Mouse (Mus musculus) A20 (cell line): ENCODE measurements around the gene Vmn1r28.
"Not testable (repeated sequence)": the region's sequence is repeated elsewhere in the genome, so short reads cannot be mapped to it uniquely, and the experiment has no call there.

Experiments used
- DNase-seq: peaks from one replicate; pipeline ENCODE4 v3.0.0-alpha.2; 2011; ENCODE audit warnings: low read depth, low spot score

Gene Vmn1r28

DNA sequence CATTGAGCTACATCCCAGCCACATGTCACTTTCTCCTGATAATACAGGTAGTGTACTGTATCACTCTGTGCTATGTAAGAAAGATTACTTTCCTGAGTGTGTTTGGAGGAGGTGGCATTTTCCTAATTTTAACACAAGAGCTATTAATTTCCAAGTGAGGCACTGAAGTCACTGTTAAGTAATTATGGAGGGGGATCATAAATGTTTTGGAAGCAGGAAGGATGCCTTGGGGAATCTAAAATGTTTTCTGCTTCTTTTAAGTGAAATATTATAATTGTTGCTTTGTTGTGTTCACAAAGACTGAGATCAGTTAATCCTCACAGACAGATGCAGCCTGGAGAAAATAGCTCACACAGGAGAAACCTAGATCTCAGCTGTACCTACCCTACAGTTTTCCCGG is at the start of gene Vmn1r28:
Gene Vmn1r28, plus strand, starts transcription at position 301 of the 400 bp plus-strand sequence.
- DNase-seq: no peak

DNA sequence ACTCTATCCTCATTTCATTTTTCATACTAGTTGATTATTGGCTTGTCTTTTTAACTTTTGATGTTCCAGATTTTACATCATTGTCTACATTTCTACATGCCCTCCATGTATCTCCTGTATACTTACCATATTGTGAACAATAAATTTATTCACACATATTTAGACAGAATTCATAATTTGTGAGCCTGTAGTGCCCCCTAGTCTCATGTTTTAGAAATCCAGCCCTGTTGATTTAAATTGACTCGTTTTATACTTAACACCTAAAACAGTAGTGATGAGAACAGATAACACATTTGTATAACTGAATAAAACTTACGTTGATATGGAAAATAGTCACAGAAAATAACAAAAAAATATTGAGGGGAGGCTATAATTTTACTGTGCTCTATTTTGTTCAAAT is 45.7 kb upstream of the Vmn1r28 start:
- DNase-seq: no peak

DNA sequence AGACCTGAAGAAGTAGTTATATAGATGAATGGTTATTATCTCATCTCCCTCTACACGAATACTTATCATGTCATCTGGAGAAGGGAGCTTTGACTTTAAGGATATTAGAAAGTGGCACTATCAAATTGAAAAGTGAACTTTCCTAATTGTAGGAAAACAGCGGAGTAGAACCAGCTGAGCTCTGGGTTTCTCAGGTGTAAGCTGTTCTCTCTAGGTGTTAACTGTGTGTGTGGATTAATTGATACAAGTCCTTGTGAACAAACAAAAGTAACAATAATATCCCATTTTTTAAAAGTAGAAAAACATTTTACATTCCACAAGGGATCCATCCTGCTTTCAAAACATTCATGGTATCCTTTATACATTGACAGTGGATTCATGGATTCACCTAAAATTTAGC is 43.1 kb upstream of the Vmn1r28 start, which contains the start of gene Vmn1r27:
Gene Vmn1r27, minus strand, starts transcription at position 101 of the 400 bp plus-strand sequence.
- no peak for DNase-seq

- peak; percentile 1 for DNase-seq
Observed at GRCm38 (mm10) chr6:58279661-58280060, 17.8 kb downstream of the Vmn1r28 start.

DNA sequence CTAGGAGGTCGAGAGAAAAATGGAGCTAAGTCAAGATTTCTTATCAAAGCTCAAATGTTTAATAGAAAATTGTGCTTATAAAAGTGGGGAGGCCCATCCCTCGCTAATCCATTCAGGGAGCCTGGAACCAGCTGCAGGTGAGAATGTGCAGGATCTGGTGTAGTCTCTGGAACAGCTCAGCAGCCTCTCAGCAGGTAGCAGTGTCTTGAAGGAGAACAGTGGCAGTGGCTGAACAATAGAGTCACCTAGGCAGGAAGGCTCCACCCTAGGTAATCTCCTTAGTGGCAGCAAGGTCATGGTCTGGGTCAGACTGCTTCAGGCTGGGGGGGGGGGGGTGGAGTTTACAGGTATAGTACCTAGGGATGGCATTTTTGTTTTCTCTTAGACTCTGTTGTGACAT is 30.4 kb downstream of the Vmn1r28 start:
- no peak for DNase-seq

DNA sequence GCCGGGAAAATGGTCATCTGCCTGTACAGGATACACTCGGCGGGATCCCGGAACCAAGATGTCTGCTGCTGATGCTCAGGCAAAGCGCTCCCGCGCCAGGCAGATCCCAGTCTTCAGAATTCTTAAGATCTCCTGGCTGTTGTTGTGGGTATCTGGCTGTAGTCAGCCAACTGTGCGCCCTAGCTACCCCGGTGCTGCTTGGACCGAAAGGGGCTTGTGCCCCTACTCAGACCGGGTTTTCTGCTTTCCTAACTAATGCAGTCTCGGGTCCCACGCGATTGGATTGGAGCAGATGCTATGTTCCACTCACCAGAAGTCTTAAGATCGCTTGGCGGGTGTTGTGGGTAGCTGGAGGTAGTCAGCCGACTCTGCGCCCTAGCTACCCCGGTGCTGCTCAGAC is 36.7 kb downstream of the Vmn1r28 start:
- not testable (repeated sequence) for DNase-seq

DNA sequence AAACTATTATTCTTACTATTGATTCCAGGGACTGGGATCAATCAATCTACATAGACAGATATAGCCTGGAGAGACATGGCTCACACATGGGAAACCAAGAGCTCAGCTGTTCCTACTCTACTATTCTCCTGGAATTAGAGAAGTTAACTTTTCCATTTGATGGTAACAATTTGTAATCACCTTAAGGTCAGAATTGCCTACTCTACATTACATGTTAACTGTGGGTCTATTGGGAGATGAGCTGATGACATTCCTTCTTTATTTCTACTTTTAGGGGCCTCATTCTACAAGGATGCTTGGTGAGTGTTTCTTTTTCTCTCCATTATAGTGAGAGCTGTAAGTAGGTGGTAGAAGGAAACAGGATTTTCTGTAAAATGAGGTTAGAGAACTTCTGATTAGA is 39.4 kb downstream of the Vmn1r28 start, which contains the start of gene Vmn1r29:
Gene Vmn1r29, plus strand, starts transcription at position 301 of the 400 bp plus-strand sequence.
- DNase-seq: no peak
